Mouse (Mus musculus) brain, adult 2 months (tissue): ENCODE results near the gene Fndc1.

Source experiments
- DNase-seq: peaks from one replicate; pipeline ENCODE4 v3.0.0; 2011; ENCODE audit warnings: low read depth, low spot score

Gene Fndc1

DNA sequence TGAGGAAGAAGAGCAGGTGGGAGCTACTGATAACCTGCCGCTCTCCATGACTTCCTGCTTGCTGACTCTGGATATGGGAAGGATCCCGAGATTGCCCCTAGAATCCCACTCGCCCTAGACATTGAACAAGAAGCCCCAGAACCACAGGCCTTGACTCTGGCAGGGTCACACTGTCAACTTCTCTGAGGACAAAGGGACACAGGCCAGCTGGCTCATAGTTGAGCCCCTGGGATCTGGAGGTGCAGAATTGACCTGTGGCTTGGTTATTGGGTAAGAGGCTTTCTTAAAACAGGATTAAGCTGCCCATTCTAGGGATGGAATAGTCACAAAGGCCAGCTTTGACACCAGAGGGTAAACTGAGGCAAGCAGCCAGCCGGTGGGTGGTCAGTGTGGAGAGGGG is 136.8 kb downstream of the Fndc1 start:
- no peak for DNase-seq
